Mouse (Mus musculus) cerebellum, adult 11 months (tissue): ENCODE results near the gene Ankrd17.

Experiments used
- DNase-seq: peaks from one replicate; pipeline ENCODE4 v3.0.0; 2022

Ankrd17 gene

DNA sequence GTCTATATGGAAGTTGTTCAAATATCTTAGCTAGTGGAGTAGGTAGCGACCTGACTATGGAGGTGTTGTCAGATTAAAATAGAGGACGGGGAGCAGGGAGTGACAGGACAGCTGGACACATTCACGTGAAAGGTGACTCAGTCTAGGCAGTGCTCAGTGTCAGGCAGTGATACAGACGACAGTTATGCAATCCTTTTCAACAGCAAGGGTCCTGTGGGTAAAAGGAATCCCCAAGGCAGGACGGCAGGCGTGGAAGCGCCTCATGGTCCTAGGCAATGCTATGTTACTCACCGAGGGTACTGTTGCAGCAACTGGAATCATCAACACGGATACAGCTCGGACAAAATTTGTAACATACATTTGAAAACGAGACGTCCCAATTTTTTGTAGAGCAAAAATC, 149.2 kb downstream of the Ankrd17 start:
- DNase-seq: no peak

DNA sequence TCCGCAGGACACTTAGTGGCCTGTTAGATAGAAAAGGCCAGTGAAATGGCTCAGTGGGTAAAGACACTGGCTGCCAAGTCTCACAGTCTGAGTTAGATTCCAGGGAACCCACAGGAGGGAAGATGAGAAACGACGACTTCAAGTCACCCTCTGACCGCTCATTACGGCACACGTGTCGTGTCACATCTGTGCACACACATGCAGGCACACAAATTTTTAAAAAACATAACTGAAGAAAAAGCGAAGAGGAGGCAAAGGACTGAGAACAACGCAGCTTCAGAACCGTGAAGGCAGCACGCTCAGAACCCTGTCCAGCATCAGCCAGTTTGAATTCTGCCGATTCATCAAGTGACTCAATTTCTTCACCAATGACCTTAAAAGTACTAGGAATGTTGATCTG, 153.0 kb downstream of the Ankrd17 start:
- no peak for DNase-seq

DNA sequence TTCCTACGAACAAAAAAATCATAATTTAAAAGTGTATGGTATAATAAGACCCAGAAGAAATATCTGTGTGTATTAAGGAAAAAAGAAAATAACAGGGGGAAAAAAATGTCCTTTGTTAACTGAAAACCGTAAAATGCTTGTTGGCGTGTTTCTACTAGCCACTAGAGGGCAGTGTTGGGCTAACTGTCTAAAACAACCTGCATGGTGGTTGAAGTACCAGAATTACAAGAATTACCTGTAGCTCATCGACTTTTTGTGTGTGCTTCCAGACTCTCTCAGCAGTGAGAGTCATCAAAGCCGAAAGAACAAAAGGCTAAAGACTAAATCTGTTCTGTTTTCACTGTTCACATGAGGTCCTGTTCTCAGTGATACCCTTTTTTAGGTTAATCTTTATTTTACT, 163.2 kb downstream of the Ankrd17 start:
- DNase-seq: peak; percentile 27

DNA sequence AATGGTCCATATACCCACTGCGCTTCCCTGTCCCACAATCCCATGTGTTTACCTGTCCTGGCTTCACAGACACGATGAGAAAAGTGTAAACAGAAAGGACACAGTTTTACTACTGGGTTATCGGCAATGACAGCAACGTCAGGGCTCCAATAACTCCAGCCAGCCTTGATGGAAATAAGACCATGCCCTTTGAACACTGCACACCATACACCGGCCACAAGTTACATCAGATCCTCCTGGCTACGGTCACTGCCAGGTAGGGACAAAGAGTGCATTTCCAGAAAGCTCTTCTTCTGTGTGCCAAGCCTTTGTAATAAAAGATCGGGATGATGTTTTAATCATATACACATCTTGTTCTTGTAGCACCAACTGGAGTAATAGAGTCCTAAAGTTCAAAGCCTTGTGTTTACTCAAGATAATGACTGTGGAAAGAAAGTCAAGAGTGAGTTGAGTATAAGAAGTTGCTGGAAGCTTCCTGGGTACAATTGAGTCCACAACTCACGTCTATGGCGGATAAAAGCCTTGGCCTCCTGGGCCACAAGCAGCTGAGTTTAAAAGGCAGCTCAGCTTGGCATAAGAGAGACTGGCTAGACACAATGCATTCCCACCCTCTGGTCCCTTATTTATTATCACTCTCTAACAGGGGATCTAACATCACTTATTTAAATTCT, 163.8 kb downstream of the Ankrd17 start:
- no peak for DNase-seq

DNA sequence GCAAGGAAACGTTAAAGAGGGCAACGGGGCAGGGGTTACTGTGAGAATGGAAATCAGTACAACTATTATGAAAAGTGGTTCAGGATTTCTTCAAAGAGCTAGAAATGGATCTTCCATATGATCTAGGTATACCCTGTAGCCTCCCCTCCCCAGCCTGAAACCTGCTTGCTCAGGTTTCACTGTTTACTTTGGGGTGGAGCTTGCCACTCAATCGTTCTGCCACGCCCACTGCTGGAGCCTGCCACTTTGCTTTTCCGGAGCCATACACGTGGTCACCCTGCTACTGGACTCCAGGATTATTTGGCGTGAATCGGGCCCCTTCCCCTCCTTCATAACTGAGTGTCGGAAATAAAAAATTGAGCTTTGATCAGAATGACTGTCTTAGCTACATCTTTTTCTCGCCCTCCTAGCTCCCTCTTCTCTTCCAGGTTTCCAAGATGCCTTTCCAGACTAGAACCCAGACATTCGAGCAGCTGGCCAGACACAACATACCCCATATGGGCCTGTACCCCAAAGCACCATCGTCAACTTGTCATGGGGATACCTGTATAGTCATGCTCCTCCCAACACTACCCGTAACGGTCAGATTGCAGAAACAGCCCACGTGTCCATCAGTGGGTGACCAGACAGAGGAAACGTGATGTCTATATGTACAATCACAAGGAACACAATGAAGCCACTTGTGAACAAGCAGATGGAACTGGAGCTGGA, 166.3 kb downstream of the Ankrd17 start:
- no peak for DNase-seq

DNA sequence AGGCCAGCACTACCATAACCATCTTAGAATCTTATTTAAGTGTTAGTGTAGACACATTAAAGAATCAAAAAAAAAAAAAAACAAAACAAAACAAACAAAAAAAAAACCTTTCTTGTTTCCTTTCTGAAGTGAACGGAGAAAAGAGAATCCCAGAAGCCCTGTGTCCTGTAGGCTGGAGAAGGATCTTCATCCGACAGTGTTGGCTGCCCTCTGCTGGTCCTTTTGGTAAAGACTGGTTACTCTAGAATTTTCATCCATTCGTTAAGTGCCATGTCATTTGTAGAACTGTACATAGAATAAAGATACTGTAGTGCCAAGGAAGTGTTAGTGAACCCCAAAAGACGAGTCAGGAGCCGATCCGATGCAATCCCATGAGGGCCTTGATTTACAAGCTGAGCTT, 171.5 kb downstream of the Ankrd17 start:
- DNase-seq: peak; percentile 15

DNA sequence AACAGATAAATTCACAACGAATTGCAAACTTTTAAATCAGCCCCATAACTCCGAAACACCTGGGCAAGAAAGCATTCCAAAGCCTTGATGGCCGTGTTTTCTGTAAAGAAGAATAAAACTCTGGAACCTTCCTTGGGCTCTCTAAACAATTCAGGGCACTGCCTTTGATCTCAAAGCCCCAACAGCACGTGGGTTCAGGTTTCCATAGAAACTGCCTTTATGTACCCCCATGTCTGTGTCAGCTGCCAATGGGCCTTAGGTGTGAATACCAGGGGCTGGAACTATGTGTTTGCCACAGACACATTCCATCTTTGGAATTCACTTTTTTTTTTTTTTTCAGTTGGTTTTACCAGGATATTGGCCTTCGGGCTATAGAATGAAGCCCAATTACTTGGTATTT, 183.6 kb downstream of the Ankrd17 start:
- DNase-seq: no peak

DNA sequence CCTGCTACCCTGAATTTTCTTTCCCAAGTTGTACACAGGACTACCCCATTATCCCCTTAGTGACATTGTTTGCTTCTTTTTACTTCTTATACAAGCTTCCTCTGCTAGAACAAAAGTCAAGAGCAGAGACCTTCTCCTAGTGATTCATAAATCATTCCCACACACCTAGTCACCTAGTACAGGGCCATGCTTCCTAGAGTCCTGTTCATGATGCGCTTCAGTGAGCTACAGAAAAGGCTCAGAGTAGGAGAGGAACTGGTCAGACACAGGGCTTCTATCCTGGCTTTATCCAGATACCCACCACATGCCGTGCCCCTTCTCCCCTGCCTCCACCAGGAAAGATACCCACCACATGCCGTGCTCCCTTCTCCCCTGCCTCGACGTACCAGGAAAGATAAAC, 187.3 kb downstream of the Ankrd17 start:
- DNase-seq: no peak

DNA sequence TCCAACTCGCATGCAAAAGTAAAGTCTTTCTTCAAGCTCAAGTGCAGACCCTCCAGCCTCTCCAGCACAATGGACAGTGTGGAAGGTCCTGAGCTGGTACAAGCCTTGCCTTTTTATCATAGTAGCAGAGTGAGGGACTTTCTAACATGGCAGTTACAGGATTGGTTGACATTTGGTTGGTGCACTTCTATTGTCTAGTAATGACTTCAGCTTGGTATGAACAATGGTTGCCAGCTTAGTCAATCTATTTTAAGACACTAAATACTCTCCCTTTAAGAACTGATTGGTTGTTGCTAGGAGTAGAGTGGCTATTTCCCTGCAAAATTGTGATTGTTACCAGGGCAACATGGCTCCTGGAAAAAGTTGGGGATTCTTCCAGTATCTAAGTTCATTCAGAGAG, 188.3 kb downstream of the Ankrd17 start:
- no peak for DNase-seq
